Mouse (Mus musculus) heart, adult 2 months (tissue): Measurements from ENCODE around the gene Ccdc60.

Experiments
- CTCF ChIP-seq: fragments of 200-600 bp; IDR thresholded peaks from 2 replicates; pipeline ENCODE4 v1.8.1; 2022; ENCODE audit warnings: antibody characterized with exemption, mild to moderate bottlenecking, moderate library complexity
- POLR2A ChIP-seq: fragments of 200-500 bp; IDR thresholded peaks from 2 replicates; pipeline ENCODE4 v1.6.1; 2011; ENCODE audit warnings: mild to moderate bottlenecking, low read depth, low read length, control low read depth; ENCODE audit not compliant: insufficient read depth

GRCm38 (mm10) chr5:116323401-116323800, 34.6 kb upstream of the Ccdc60 start:
- TF ChIP-seq CTCF (no peak), POLR2A (no peak)
